Mouse (Mus musculus): ENCODE measurements around the gene S1pr3. TPM values are rescaled to one million over a fixed set of nuclear protein-coding genes. Genes with fewer than 3 reads are reported as not detected.

Gene S1pr3
- polyA plus RNA-seq, 1 experiment from 2014 or later = 23.4 TPM

GRCm38 (mm10) chr13:51378126-51378525 lies 30.3 kb upstream of the S1pr3 start:
- Histone ChIP-seq H3K4me2 (ENCODE audit: low read depth, low read length) (peak overlapping the region; percentile 47), H3K9ac (ENCODE audit: low read length) (0 out of 2 replicates have a peak overlapping the region, but pooled peaks have one; percentile 6), H3K36me3 (ENCODE audit: control insufficient read depth, insufficient read depth) (no peaks in the 10 kb centered on the region), H3K27me3 (ENCODE audit: control insufficient read depth, insufficient read depth, low read length) (no peaks in the 10 kb centered on the region), H3K9me3 (replicated peaks; ENCODE audit: control insufficient read depth, low read length) (peaks cover 9% of the 10 kb centered on the region), H3K4me3 (ENCODE audit: low read length) (peak overlapping the region; percentile 22), H3K4me1 (ENCODE audit: control insufficient read depth, insufficient read depth, low read length) (peaks cover 31% of the 10 kb centered on the region), H3K27ac (ENCODE audit: low read length) (peak overlapping the region; percentile 88)
- ATAC-seq (replicated peaks; ENCODE audit: extremely low read depth, insufficient read depth, low FRiP score) = peak; percentile 56
- 8% methylated on average over 4 of the region's 4 CpGs for WGBS

DNA sequence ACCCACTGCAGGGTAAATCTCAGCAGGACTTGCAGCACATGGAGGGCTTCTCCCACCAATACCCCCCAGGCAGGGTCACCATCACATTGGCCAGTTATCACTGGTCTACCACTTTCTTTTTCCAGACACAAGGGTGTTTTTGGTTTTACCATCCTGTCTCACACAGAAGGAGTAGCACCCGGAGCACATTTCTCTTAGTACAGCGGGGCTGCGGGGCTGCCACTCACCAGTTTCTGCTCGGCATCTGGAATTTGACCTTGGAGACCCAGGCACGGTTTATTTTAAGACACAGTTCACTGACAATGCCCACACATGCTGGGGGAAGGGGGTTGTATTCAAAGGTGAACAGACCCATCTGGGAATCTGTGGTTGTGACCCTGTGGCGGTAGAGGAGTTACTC lies 28.8 kb upstream of the S1pr3 start:
- Histone ChIP-seq H3K4me2 (ENCODE audit: low read depth, low read length) (peak overlapping the region; percentile 29), H3K9me3 (replicated peaks; ENCODE audit: control insufficient read depth, low read length) (peaks cover 9% of the 10 kb centered on the region), H3K27me3 (ENCODE audit: control insufficient read depth, insufficient read depth, low read length) (no peaks in the 10 kb centered on the region), H3K4me3 (ENCODE audit: low read length) (no peak overlapping the region), H3K36me3 (ENCODE audit: control insufficient read depth, insufficient read depth) (no peaks in the 10 kb centered on the region), H3K4me1 (ENCODE audit: control insufficient read depth, insufficient read depth, low read length) (peaks cover 33% of the 10 kb centered on the region), H3K27ac (ENCODE audit: low read length) (peak overlapping the region; percentile 88), H3K9ac (ENCODE audit: low read length) (peak overlapping the region; percentile 55)
- ATAC-seq (replicated peaks; ENCODE audit: extremely low read depth, insufficient read depth, low FRiP score) = peak; percentile 53
- WGBS = 27% methylated on average over 6 of the region's 6 CpGs

GRCm38 (mm10) chr13:51381498-51381897 lies 26.9 kb upstream of the S1pr3 start:
- WGBS = 83% methylated on average over 6 of the region's 6 CpGs
- Histone ChIP-seq H3K9ac (ENCODE audit: low read length) (no peak overlapping the region), H3K4me1 (ENCODE audit: control insufficient read depth, insufficient read depth, low read length) (peaks cover 33% of the 10 kb centered on the region), H3K27ac (ENCODE audit: low read length) (no peak overlapping the region), H3K4me3 (ENCODE audit: low read length) (no peak overlapping the region), H3K36me3 (ENCODE audit: control insufficient read depth, insufficient read depth) (no peaks in the 10 kb centered on the region), H3K9me3 (replicated peaks; ENCODE audit: control insufficient read depth, low read length) (peaks cover 9% of the 10 kb centered on the region), H3K4me2 (ENCODE audit: low read depth, low read length) (no peak overlapping the region), H3K27me3 (ENCODE audit: control insufficient read depth, insufficient read depth, low read length) (no peaks in the 10 kb centered on the region)
- no peak for ATAC-seq (replicated peaks; ENCODE audit: extremely low read depth, insufficient read depth, low FRiP score)

GRCm38 (mm10) chr13:51384899-51385298 lies 23.5 kb upstream of the S1pr3 start:
- no peaks in the 10 kb centered on the region for H3K27me3 ChIP-seq (ENCODE audit: control insufficient read depth, insufficient read depth, low read length)
- no peak for ATAC-seq (replicated peaks; ENCODE audit: extremely low read depth, insufficient read depth, low FRiP score)
- no peak overlapping the region for H3K9ac ChIP-seq (ENCODE audit: low read length)
- H3K4me2 ChIP-seq (ENCODE audit: low read depth, low read length) = no peak overlapping the region
- WGBS = 85% methylated on average over 2 of the region's 2 CpGs
- no peak overlapping the region for H3K27ac ChIP-seq (ENCODE audit: low read length)
- no peak overlapping the region for H3K4me3 ChIP-seq (ENCODE audit: low read length)
- peaks cover 20% of the 10 kb centered on the region for H3K4me1 ChIP-seq (ENCODE audit: control insufficient read depth, insufficient read depth, low read length)
- H3K36me3 ChIP-seq (ENCODE audit: control insufficient read depth, insufficient read depth) = no peaks in the 10 kb centered on the region
- peaks cover 4% of the 10 kb centered on the region for H3K9me3 ChIP-seq (replicated peaks; ENCODE audit: control insufficient read depth, low read length)

- H3K4me2 ChIP-seq (ENCODE audit: low read depth, low read length) = no peak overlapping the region
These were observed 20.5 kb upstream of the S1pr3 start for GRCm38 (mm10) chr13:51387908-51388307.

GRCm38 (mm10) chr13:51390398-51390797 lies 18.0 kb upstream of the S1pr3 start:
- H3K4me2 ChIP-seq (ENCODE audit: low read depth, low read length) = no peak overlapping the region
- H3K9ac ChIP-seq (ENCODE audit: low read length) = no peak overlapping the region
- H3K4me3 ChIP-seq (ENCODE audit: low read length) = no peak overlapping the region
- 62% methylated on average over 4 of the region's 4 CpGs for WGBS
- peaks cover 6% of the 10 kb centered on the region; the same call in 1 of the 2 replicates for H3K9me3 ChIP-seq (replicated peaks; ENCODE audit: control insufficient read depth, low read length)
- no peak for ATAC-seq (replicated peaks; ENCODE audit: extremely low read depth, insufficient read depth, low FRiP score)
- peaks cover 9% of the 10 kb centered on the region for H3K4me1 ChIP-seq (ENCODE audit: control insufficient read depth, insufficient read depth, low read length)
- no peaks in the 10 kb centered on the region for H3K36me3 ChIP-seq (ENCODE audit: control insufficient read depth, insufficient read depth)
- H3K27me3 ChIP-seq (ENCODE audit: control insufficient read depth, insufficient read depth, low read length) = no peaks in the 10 kb centered on the region
- H3K27ac ChIP-seq (ENCODE audit: low read length) = no peak overlapping the region

More at GRCm38 (mm10) chr13:51387908-51388307, 20.5 kb upstream of the S1pr3 start:
- Histone ChIP-seq H3K27me3 (ENCODE audit: control insufficient read depth, insufficient read depth, low read length) (no peaks in the 10 kb centered on the region), H3K9me3 (replicated peaks; ENCODE audit: control insufficient read depth, low read length) (peaks cover 2% of the 10 kb centered on the region), H3K9ac (ENCODE audit: low read length) (no peak overlapping the region), H3K36me3 (ENCODE audit: control insufficient read depth, insufficient read depth) (no peaks in the 10 kb centered on the region), H3K27ac (ENCODE audit: low read length) (no peak overlapping the region), H3K4me1 (ENCODE audit: control insufficient read depth, insufficient read depth, low read length) (peaks cover 11% of the 10 kb centered on the region), H3K4me3 (ENCODE audit: low read length) (no peak overlapping the region)
- 15% methylated on average over 4 of the region's 4 CpGs for WGBS
- no peak for ATAC-seq (replicated peaks; ENCODE audit: extremely low read depth, insufficient read depth, low FRiP score)

DNA sequence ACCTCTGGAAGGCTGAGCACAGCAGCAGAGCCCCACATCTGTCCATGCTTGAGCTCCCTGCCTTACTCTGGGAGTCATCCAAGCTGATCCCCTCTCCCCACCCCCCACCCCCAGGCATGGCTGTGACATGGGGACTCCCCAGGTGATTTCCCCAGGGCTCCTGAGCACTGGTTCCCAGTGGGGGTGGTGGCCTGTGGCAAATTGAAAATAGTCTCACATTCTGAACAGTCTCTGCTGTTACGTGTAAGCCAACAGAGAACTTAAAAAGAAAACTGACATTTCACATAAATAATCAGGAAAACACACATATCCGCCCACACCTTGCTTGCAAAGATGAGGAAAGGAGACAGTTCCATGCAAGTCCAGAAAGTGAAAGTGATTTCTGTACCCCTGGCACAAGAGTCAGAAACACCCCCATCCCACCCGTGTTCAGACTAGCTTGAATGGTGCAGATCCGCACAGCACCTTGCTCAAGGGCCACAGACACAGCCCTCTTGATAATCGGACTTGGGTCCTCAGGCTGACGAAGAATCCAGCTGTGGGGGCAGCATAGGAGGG lies 17.0 kb upstream of the S1pr3 start:
- Histone ChIP-seq H3K36me3 (ENCODE audit: control insufficient read depth, insufficient read depth) (no peaks in the 10 kb centered on the region), H3K4me1 (ENCODE audit: control insufficient read depth, insufficient read depth, low read length) (peaks cover 9% of the 10 kb centered on the region), H3K27me3 (ENCODE audit: control insufficient read depth, insufficient read depth, low read length) (no peaks in the 10 kb centered on the region), H3K4me3 (ENCODE audit: low read length) (no peak overlapping the region), H3K9me3 (replicated peaks; ENCODE audit: control insufficient read depth, low read length) (peaks cover 10% of the 10 kb centered on the region; the same call in 1 of the 2 replicates), H3K27ac (ENCODE audit: low read length) (no peak overlapping the region), H3K9ac (ENCODE audit: low read length) (no peak overlapping the region), H3K4me2 (ENCODE audit: low read depth, low read length) (no peak overlapping the region)
- 77% methylated on average over 6 of the region's 6 CpGs for WGBS
- no peak for ATAC-seq (replicated peaks; ENCODE audit: extremely low read depth, insufficient read depth, low FRiP score)

GRCm38 (mm10) chr13:51392256-51392655 lies 16.2 kb upstream of the S1pr3 start:
- H3K27ac ChIP-seq (ENCODE audit: low read length) = no peak overlapping the region
- no peak overlapping the region for H3K9ac ChIP-seq (ENCODE audit: low read length)
- H3K27me3 ChIP-seq (ENCODE audit: control insufficient read depth, insufficient read depth, low read length) = no peaks in the 10 kb centered on the region
- no peak overlapping the region for H3K4me2 ChIP-seq (ENCODE audit: low read depth, low read length)
- H3K36me3 ChIP-seq (ENCODE audit: control insufficient read depth, insufficient read depth) = no peaks in the 10 kb centered on the region
- H3K4me1 ChIP-seq (ENCODE audit: control insufficient read depth, insufficient read depth, low read length) = peaks cover 9% of the 10 kb centered on the region
- WGBS = 82% methylated on average over 1 of the region's 1 CpGs
- peaks cover 10% of the 10 kb centered on the region; the same call in 1 of the 2 replicates for H3K9me3 ChIP-seq (replicated peaks; ENCODE audit: control insufficient read depth, low read length)
- no peak overlapping the region for H3K4me3 ChIP-seq (ENCODE audit: low read length)
- no peak for ATAC-seq (replicated peaks; ENCODE audit: extremely low read depth, insufficient read depth, low FRiP score)

DNA sequence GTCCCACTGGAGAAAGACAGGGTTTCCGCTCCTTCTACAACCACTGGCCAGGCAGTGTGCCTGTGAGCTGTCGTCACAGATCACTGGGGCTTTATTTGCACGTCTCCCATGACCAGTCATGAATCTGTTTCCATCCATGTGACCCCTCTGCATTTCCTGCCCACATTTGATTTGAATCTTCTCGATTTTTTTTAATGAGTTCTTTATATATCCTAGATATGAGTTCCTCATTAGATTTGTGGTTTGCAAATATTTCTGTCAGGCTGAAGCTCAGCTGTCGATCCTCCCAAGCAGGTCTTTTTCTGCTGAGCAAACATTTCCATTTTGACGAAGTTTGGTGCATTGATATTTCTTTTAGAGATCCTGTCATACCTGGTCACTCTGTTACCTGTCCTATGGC lies 10.6 kb upstream of the S1pr3 start:
- Histone ChIP-seq H3K27ac (ENCODE audit: low read length) (no peak overlapping the region), H3K36me3 (ENCODE audit: control insufficient read depth, insufficient read depth) (no peaks in the 10 kb centered on the region), H3K27me3 (ENCODE audit: control insufficient read depth, insufficient read depth, low read length) (no peaks in the 10 kb centered on the region), H3K9ac (ENCODE audit: low read length) (no peak overlapping the region), H3K4me3 (ENCODE audit: low read length) (no peak overlapping the region), H3K4me1 (ENCODE audit: control insufficient read depth, insufficient read depth, low read length) (peaks cover 2% of the 10 kb centered on the region; the same call in 1 of the 2 replicates), H3K4me2 (ENCODE audit: low read depth, low read length) (no peak overlapping the region), H3K9me3 (replicated peaks; ENCODE audit: control insufficient read depth, low read length) (peaks cover 10% of the 10 kb centered on the region; the same call in 1 of the 2 replicates)
- 67% methylated on average over 6 of the region's 6 CpGs for WGBS
- no peak for ATAC-seq (replicated peaks; ENCODE audit: extremely low read depth, insufficient read depth, low FRiP score)
